Mouse (Mus musculus) inflammation-experienced regulatory T-cells, adult 6 months (primary cell): Measurements from ENCODE around the gene Stub1. TPM values are rescaled to one million over a fixed set of nuclear protein-coding genes. Genes with fewer than 3 reads are reported as not detected.
"Not testable (repeated sequence)": the region's sequence is repeated elsewhere in the genome, so short reads cannot be mapped to it uniquely, and the experiment has no call there.

ENCODE experiments used
- ATAC-seq: one replicate; pipeline ENCODE4 v1.8.0; 2017
- polyA plus RNA-seq, 3 experiments: library from polyadenylated mRNA; unstranded; fragments of 100-300 nt; shearing (Covaris generic); gene quantifications; one replicate each; pipeline ENCODE4 v1.2.1; 2017

Gene Stub1
- 10 to 100 TPM; 60.7 to 79.7 (median 78.2) TPM for polyA plus RNA-seq

GRCm38 (mm10) chr17:25833291-25833663 is at the start of gene Stub1:
Stub1 (minus strand) TSS chr17:25833404.
- ATAC-seq = no peak

GRCm38 (mm10) chr17:25882306-25882705 is 49.1 kb upstream of the Stub1 start:
- no peak for ATAC-seq

GRCm38 (mm10) chr17:25881691-25882090 is 48.5 kb upstream of the Stub1 start:
- no peak for ATAC-seq

- ATAC-seq = no peak
These were observed 47.9 kb upstream of the Stub1 start for GRCm38 (mm10) chr17:25880913-25881641.

GRCm38 (mm10) chr17:25880196-25880910 is 47.1 kb upstream of the Stub1 start, which contains the start of gene Wfikkn1:
Wfikkn1 (minus strand) TSS chr17:25880858.
- no peak for ATAC-seq

- no peak for ATAC-seq
These were observed 46.5 kb upstream of the Stub1 start for GRCm38 (mm10) chr17:25879750-25880149.

- ATAC-seq = no peak
These were observed 46.1 kb upstream of the Stub1 start for GRCm38 (mm10) chr17:25879261-25879660.

GRCm38 (mm10) chr17:25878611-25879180 is 45.5 kb upstream of the Stub1 start:
- ATAC-seq = no peak

- ATAC-seq = no peak
These were observed 44.8 kb upstream of the Stub1 start for GRCm38 (mm10) chr17:25877741-25878610.

GRCm38 (mm10) chr17:25877025-25877424 is 43.8 kb upstream of the Stub1 start:
- ATAC-seq = no peak

GRCm38 (mm10) chr17:25876347-25876915 is 43.2 kb upstream of the Stub1 start:
- no peak for ATAC-seq

GRCm38 (mm10) chr17:25875171-25876136 is 42.2 kb upstream of the Stub1 start:
- peak; percentile 77 for ATAC-seq

GRCm38 (mm10) chr17:25874721-25875170 is 41.5 kb upstream of the Stub1 start, which contains the start of gene Mettl26:
Mettl26 (plus strand) TSS chr17:25875074.
- peak; percentile 80 for ATAC-seq

- ATAC-seq = no peak
These were observed 41.0 kb upstream of the Stub1 start for GRCm38 (mm10) chr17:25874148-25874720.

- ATAC-seq = no peak
These were observed 40.4 kb upstream of the Stub1 start for GRCm38 (mm10) chr17:25873405-25874147.

GRCm38 (mm10) chr17:25872676-25873075 is 39.5 kb upstream of the Stub1 start:
- ATAC-seq = no peak

GRCm38 (mm10) chr17:25871566-25871965 is 38.4 kb upstream of the Stub1 start:
- ATAC-seq = not testable (repeated sequence)

GRCm38 (mm10) chr17:25869954-25870353 is 36.8 kb upstream of the Stub1 start:
- no peak for ATAC-seq

- ATAC-seq = no peak
These were observed 36.3 kb upstream of the Stub1 start for GRCm38 (mm10) chr17:25869498-25869897.
